Mouse (Mus musculus) kidney, adult 2 months (tissue): ENCODE data around the gene Sh3kbp1. TPM values are rescaled to one million over a fixed set of nuclear protein-coding genes. Genes with fewer than 3 reads are reported as not detected.

Experiments used
- DNase-seq: peaks from one replicate; pipeline ENCODE4 v3.0.0; 2021
- H3K27ac ChIP-seq: fragments of 200-500 bp; 2 replicates; pipeline ENCODE4 v1.5.1; 2012; ENCODE audit warnings: low read depth, low read length, control low read depth, inconsistent platforms; ENCODE audit not compliant: insufficient read depth
- H3K27me3 ChIP-seq: fragments of 200-500 bp; replicated peaks from 2 replicates; pipeline ENCODE4 v1.6.1; 2012; ENCODE audit warnings: mild to moderate bottlenecking, moderate library complexity, low read length, inconsistent platforms; ENCODE audit not compliant: control insufficient read depth, insufficient read depth
- H3K36me3 ChIP-seq: fragments of 200-500 bp; 2 replicates; pipeline ENCODE4 v1.6.1; 2012; ENCODE audit warnings: mild to moderate bottlenecking, moderate library complexity, low read length, inconsistent platforms; ENCODE audit not compliant: control insufficient read depth, insufficient read depth
- H3K4me1 ChIP-seq: fragments of 200-500 bp; 2 replicates; pipeline ENCODE4 v1.6.1; 2011; ENCODE audit warnings: low read length; ENCODE audit not compliant: control insufficient read depth, insufficient read depth
- H3K4me3 ChIP-seq: fragments of 200-500 bp; 2 replicates; pipeline ENCODE4 v1.5.1; 2011; ENCODE audit warnings: mild to moderate bottlenecking, low read depth, low read length, control low read depth; ENCODE audit not compliant: insufficient read depth
- CTCF ChIP-seq: fragments of 200-500 bp; conservative IDR thresholded peaks from 2 replicates; pipeline ENCODE4 v1.5.1; 2011; ENCODE audit warnings: low read depth, mild to moderate bottlenecking, control low read depth, low read length, moderate library complexity, mixed read lengths; ENCODE audit not compliant: insufficient read depth, insufficient read length
- POLR2A ChIP-seq: fragments of 200-500 bp; IDR thresholded peaks from one replicate; pipeline ENCODE4 v1.6.1; 2011; ENCODE audit warnings: low read depth, low read length, control low read depth
- WGBS: fragments of 180-500 bp; shearing (Covaris S2); methylation state at CpG from one replicate; pipeline ENCODE4 v1.1.7; 2018; 5-methylcytosine and 5-hydroxymethylcytosine counted together
- polyA plus RNA-seq: library from polyadenylated mRNA; depleted of rRNA; stranded (reverse); fragments of >200 nt; gene quantifications from 2 replicates; pipeline ENCODE4 v1.2.3, GENCODE M21; 2012

The Sh3kbp1 gene
- polyA plus RNA-seq, 1 experiment = 9.4 TPM

DNA sequence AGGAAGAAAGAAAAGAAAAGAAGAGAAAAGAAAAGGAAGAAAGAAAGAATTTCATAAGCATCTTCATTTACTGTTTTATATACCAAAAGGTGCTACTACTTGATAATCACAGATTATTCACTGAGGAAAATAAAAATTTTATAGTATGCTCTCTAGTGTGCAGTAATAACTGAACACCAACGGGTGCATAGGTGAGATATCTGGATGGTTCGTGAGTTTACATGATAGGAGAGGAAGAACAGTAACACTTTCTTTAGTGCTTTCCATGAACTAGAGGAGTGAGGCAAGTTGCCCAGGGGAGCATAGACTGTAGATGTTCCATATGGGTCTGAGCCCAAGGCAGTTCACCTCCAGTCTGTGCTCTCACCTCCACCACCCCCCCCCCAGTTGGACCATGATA, 75.8 kb downstream of the Sh3kbp1 start:
- Histone ChIP-seq H3K4me3 (no peak overlapping the region), H3K4me1 (no peaks in the 10 kb centered on the region), H3K27ac (no peak overlapping the region), H3K36me3 (no peaks in the 10 kb centered on the region), H3K27me3 (no peaks in the 10 kb centered on the region)
- 98% methylated on average over 2 of the region's 2 CpGs for WGBS
- no peak for TF ChIP-seq CTCF
- no peak for TF ChIP-seq POLR2A
- no peak for DNase-seq

DNA sequence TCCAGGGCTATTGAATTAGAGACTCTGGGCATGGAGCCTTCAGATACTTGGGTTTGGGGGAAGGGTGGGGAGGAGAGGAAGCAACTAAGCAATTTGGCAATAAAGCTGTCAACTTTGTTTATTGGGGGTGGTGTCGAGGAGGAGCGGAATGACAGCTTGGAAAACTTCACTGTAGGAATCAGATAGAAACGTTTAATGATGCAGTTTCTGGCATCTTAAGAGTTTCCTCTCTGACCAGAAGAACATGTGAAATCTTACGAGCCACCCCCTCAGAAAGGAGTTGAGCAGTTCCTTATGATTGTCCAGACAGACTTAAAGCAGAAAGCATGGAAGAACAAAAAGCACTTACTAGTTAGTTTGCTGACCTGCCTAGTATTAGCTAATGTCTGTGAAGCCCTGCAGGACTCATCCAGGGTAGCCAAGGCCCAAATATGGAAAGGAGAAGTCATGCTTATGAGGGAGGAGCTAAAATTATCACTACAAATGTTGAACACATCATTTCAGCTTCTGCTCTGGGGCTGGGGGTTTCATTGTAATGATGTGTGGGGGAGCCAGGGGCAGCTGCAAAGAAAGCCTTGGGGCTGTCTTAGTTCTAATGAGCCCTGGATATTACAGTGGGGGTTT, 77.4 kb downstream of the Sh3kbp1 start:
- H3K4me3 ChIP-seq = no peak overlapping the region
- H3K36me3 ChIP-seq = no peaks in the 10 kb centered on the region
- H3K27me3 ChIP-seq = no peaks in the 10 kb centered on the region
- H3K4me1 ChIP-seq = no peaks in the 10 kb centered on the region
- DNase-seq = peak; percentile 35
- WGBS = 51% methylated on average over 4 of the region's 4 CpGs
- TF ChIP-seq CTCF = no peak
- no peak for TF ChIP-seq POLR2A
- no peak overlapping the region for H3K27ac ChIP-seq

DNA sequence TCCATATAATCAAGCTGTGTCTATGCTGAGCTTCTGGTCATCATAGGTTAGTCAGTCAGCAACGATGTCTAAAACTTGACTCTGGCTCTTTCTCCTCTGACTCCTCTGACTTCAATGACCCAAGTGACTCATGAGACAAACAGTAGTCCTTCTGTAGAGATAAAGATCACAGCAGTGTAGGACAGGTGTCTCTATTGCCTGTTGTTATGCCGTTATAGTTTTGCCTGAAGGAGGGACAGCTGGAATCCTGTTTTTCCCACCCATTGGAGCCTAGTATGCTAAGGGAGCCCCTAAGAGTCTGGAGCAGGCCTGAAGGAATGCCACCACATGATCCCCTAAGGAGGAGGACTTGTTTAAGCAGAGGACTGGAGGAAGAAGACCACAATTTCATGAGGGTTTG, 78.3 kb downstream of the Sh3kbp1 start:
- DNase-seq = no peak
- no peaks in the 10 kb centered on the region for H3K4me1 ChIP-seq
- no peak overlapping the region for H3K4me3 ChIP-seq
- no peak overlapping the region for H3K27ac ChIP-seq
- H3K27me3 ChIP-seq = no peaks in the 10 kb centered on the region
- WGBS = 42% methylated on average over 2 of the region's 2 CpGs
- no peaks in the 10 kb centered on the region for H3K36me3 ChIP-seq
- TF ChIP-seq CTCF = no peak
- TF ChIP-seq POLR2A = no peak

DNA sequence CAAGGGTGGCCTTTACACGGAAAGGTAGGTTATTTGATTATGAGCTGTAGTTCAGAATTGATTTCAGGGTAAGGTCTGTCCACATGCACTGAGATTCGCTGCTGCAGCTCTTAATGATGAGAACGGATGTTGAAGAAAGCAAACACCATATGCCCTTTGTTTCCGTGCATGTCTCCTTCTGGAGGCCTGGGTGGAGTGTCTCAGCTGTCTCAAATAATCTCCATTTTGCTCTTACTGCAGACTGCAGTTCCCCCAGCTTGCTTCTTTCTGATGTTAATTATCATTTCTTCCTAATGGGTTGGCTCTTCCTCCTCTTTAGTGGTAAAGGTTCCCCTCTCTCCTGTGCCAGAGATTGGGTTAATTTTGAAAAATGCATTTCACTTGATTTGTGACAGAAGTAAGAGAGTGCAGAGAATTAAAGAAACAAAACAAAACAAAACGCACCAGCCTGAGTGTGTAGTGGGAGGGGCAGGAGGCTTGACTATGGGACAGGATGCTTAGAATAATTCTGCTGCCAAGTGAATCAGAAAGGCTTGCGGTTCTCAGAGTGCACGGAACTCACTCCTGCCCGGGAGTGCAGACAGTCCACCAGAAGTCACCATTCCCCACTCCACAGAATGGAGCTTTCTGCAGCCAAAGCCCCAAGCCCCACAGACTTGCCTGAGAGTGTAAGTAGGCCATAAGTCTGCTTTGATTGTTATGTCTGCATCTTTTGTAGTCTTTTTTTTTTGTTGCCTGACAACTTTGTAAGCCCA, 81.2 kb downstream of the Sh3kbp1 start:
- H3K27me3 ChIP-seq = no peaks in the 10 kb centered on the region
- no peak overlapping the region for H3K4me3 ChIP-seq
- H3K27ac ChIP-seq = no peak overlapping the region
- WGBS = 28% methylated on average over 8 of the region's 8 CpGs
- no peaks in the 10 kb centered on the region for H3K4me1 ChIP-seq
- H3K36me3 ChIP-seq = no peaks in the 10 kb centered on the region
- DNase-seq = no peak
- TF ChIP-seq POLR2A (no peak), CTCF (no peak)

DNA sequence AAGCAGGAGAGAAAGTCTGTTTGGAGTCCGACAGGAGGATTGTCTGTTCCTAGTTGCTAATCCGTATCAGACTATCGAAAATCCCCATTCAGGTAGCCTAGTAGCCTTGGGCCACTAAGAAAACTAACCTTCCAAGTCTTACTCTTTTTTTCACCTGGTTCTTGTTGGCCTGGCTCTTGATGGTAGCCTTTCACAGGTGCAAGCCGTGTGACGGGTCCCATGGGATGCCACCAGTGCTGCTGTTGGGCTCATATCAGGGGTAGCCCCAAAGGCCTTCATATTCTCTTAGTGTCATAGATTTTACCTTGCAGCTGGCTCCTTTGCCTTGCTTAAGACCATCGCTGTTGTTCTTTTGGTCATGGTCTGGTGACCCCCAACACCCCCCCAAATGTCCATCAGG, 82.2 kb downstream of the Sh3kbp1 start:
- H3K4me1 ChIP-seq = no peaks in the 10 kb centered on the region
- TF ChIP-seq POLR2A (no peak), CTCF (no peak)
- H3K27me3 ChIP-seq = no peaks in the 10 kb centered on the region
- no peak overlapping the region for H3K4me3 ChIP-seq
- H3K27ac ChIP-seq = no peak overlapping the region
- WGBS = 85% methylated on average over 6 of the region's 6 CpGs
- no peak for DNase-seq
- no peaks in the 10 kb centered on the region for H3K36me3 ChIP-seq

DNA sequence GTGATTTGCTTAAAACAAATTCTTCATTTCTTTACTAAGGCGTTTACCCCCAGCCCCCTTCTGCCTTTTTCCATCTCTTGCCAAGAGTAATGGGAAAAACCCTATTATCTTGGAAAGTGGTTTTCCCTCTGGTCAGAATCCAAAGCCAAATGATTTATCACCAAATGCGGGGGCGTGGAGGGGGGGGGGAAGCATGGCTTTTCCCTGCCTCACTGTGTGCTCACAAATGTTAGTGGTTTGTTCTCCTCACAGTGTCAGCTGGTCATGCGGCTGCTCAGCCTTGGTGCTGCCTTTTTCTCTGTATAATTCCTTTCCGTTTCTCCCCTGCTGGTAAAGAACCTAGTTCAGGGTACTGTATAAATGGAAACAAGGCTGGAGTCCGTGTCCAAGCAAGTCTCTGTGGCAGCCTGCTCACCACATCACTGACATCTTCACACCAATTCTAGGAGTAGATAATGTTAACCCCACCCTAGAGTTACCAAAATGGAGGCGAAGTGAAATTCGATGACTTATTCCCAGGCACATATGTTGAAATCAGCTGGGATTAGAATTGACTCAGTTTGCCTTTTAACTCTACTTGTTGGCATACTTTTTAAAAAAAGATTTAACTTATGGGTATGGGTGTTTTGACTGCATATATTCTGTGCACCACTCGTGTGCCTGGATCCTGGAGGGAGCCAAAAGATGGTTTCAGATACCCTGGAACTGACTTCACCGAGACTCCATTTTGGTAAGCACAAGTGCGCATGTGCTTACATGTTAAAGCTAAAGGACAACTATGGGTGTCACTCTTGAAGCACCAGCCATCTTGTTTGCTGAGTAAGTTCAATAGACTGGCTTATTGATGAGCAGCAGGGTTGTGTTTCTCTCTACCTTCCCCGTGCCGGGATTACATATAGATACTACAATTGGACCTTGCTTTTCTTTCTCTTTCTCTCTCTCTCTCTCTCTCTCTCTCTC, 84.3 kb downstream of the Sh3kbp1 start:
- Histone ChIP-seq H3K27ac (no peak overlapping the region), H3K27me3 (no peaks in the 10 kb centered on the region), H3K36me3 (no peaks in the 10 kb centered on the region), H3K4me3 (no peak overlapping the region), H3K4me1 (no peaks in the 10 kb centered on the region)
- WGBS = 78% methylated on average over 13 of the region's 13 CpGs
- no peak for DNase-seq
- TF ChIP-seq CTCF = no peak
- no peak for TF ChIP-seq POLR2A
